Comparison of ENCODE assay signal across 8 mouse cellular contexts in genomic region chr5:130002301-130003146, GRCm38 (mm10). TPM values are rescaled to one million over a fixed set of nuclear protein-coding genes. Genes with fewer than 3 reads are reported as not detected.
DNase-seq lines count a peak whose midpoint lies in the region; ATAC-seq lines count a peak whose summit lies in the region.

Gene Gusb, minus strand, starts transcription at chr5:130003049.

- H3K4me3 ChIP-seq in megakaryocyte, embryonic 14.5 days (replicated peaks), result peak within 1 kb of the TSS; percentile 94

- peak; percentile 94 for DNase-seq in adipocyte (ENCODE audit: low spot score)
- DNase-seq in embryo, embryonic 10.5 days (ENCODE audit: low spot score), result peak; percentile 91
- DNase-seq in gastrocnemius, postnatal 14 days, result peak; percentile 87
- peak; percentile 46 to 80 for DNase-seq in left cerebral cortex, adult 9 months (ENCODE audit: low spot score in 2 of 2)
- DNase-seq in right cerebral cortex, adult 2 months (ENCODE audit: low spot score in 2 of 2), result peak; percentile 67 to 72
- DNase-seq in urinary bladder, postnatal 10 days (ENCODE audit: low spot score), result peak; percentile 40

- H3K27me3 ChIP-seq in megakaryocyte, embryonic 14.5 days (replicated peaks), result no peaks in the 10 kb centered on the region

- peaks cover 38% of the 10 kb centered on the region for H3K36me3 ChIP-seq in megakaryocyte, embryonic 14.5 days (replicated peaks; ENCODE audit: low read length)

- H3K4me1 ChIP-seq in megakaryocyte, embryonic 14.5 days, result peaks cover 36% of the 10 kb centered on the region

- H3K9me3 ChIP-seq in megakaryocyte, embryonic 14.5 days, result peaks cover 18% of the 10 kb centered on the region

- peak; percentile 91 for ATAC-seq in inflammation-experienced regulatory T-cells, adult 6 months

- intact Hi-C loops in gastrocnemius, postnatal 14 days (cut with DNase I; ENCODE audit: low total_unique reads), result no loop called here

RNA-seq across cellular contexts. Expression of gene Gusb, which starts in this region (rescaled TPM):
- total RNA-seq in gastrocnemius, postnatal 14 days (2021), result 10 to 100 TPM; 10.6 to 13.4 TPM
- polyA plus RNA-seq in inflammation-experienced regulatory T-cells, adult 6 months (2017; shearing (Covaris generic)), result 10 to 100 TPM; 42.3 to 50.6 (median 45.0) TPM
- 8.4 and 20.3 TPM in 2 replicates for polyA plus RNA-seq in megakaryocyte, embryonic 14.5 days (2012; ENCODE audit: insufficient read depth, low replicate concordance)

Comparison
In these comparisons a context has a peak if more than half of its experiments do, and no peak if none do; other contexts are left out.
1. Peak in every context shown above with its lines: DNase-seq, ATAC-seq and H3K4me3 ChIP-seq.
2. DNase-seq: peak in every context shown above with its lines; median percentile 94 in adipocyte; 91 in embryo, embryonic 10.5 days; 87 in gastrocnemius, postnatal 14 days; 70 in right cerebral cortex, adult 2 months; 63 in left cerebral cortex, adult 9 months; 40 in urinary bladder, postnatal 10 days.